Mouse (Mus musculus): ENCODE measurements at regions not wholly inside any gene's neighbourhood (a gene's known extent, or its start where the extent isn't known, plus 50 kb on each side); places are given as distances from the start of the nearest gene placed in this dataset.

DNA sequence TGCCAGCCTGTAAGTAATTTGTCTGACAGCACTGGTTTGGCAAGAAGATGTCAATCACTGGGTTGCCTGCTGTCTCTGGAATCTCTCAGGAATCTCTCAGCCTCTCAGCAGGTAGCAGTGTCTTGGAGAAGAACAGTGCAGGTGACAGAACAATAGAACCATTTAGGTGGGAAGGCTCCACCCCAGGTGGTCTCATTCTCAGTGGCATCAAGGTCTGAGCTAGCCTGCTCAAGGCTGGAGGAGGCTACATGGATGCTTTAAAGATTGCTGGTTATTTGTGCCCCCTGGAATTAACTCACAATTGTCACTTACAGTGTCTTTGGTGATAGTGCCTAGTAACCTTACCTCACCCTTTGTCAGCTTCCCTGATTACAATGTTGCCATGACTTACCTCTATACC, 394.5 kb downstream of the Pdzph1 start:
- Histone ChIP-seq H3K36me3 (ENCODE audit: insufficient read depth, low read length) (no peaks in the 10 kb centered on the region), H3K9ac (ENCODE audit: low read depth, low read length) (no peak overlapping the region), H3K4me2 (ENCODE audit: low read length) (no peak overlapping the region), H3K27ac (no peak overlapping the region), H3K9me3 (replicated peaks; ENCODE audit: low read length) (no peaks in the 10 kb centered on the region), H3K4me1 (replicated peaks; ENCODE audit: insufficient read depth, low read length) (no peaks in the 10 kb centered on the region), H3K27me3 (ENCODE audit: insufficient read depth, low read length) (no peaks in the 10 kb centered on the region), H3K4me3 (replicated peaks; ENCODE audit: low read depth, low read length) (no peak overlapping the region)
- ATAC-seq (replicated peaks; ENCODE audit: low FRiP score, low read depth): no peak
- no peak for TF ChIP-seq CTCF (IDR thresholded peaks at IDR 0.05; ENCODE audit: low read depth)
- no peak for DNase-seq (ENCODE audit: low spot score)

GRCm38 (mm10) chr17:58587946-58588345, 403.2 kb downstream of the Pdzph1 start:
- ATAC-seq (replicated peaks; ENCODE audit: low FRiP score, low read depth) (peak; percentile 25; the same call in 1 of the 2 replicates), DNase-seq (ENCODE audit: low spot score) (peak; percentile 74)
- H3K9ac ChIP-seq (ENCODE audit: low read depth, low read length): no peak overlapping the region
- no peaks in the 10 kb centered on the region for H3K27me3 ChIP-seq (ENCODE audit: insufficient read depth, low read length)
- H3K4me3 ChIP-seq (replicated peaks; ENCODE audit: low read depth, low read length): no peak overlapping the region
- no peaks in the 10 kb centered on the region for H3K36me3 ChIP-seq (ENCODE audit: insufficient read depth, low read length)
- peak; percentile 69 for TF ChIP-seq CTCF (IDR thresholded peaks at IDR 0.05; ENCODE audit: low read depth)
- WGBS: 63% methylated on average over 2 of the region's 2 CpGs
- no peak overlapping the region for H3K27ac ChIP-seq
- no peak overlapping the region for H3K4me2 ChIP-seq (ENCODE audit: low read length)
- no peaks in the 10 kb centered on the region for H3K4me1 ChIP-seq (replicated peaks; ENCODE audit: insufficient read depth, low read length)
- H3K9me3 ChIP-seq (replicated peaks; ENCODE audit: low read length): no peaks in the 10 kb centered on the region

DNA sequence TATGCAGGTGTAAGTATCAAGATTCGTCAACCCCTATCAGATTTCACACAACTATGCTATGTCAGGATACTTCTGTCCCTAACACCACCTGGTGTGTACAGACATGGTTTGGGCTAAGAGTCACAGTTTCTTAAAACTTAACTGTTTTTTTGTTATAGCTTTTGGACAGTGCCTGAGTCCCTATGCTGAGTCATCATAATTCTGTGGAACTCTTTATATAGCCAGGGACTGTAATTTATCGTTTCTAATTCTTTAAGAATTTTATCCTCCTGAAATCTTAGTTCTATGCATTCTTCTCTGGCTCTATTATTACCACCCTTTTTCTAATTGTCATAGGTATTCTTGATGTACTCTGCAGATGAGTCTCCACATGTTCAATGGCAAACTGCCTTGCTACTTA, 418.3 kb downstream of the Pdzph1 start:
- Histone ChIP-seq H3K27ac (no peak overlapping the region), H3K9me3 (replicated peaks; ENCODE audit: low read length) (no peaks in the 10 kb centered on the region), H3K27me3 (ENCODE audit: insufficient read depth, low read length) (no peaks in the 10 kb centered on the region), H3K9ac (ENCODE audit: low read depth, low read length) (no peak overlapping the region), H3K4me3 (replicated peaks; ENCODE audit: low read depth, low read length) (no peak overlapping the region), H3K4me2 (ENCODE audit: low read length) (no peak overlapping the region), H3K4me1 (replicated peaks; ENCODE audit: insufficient read depth, low read length) (no peaks in the 10 kb centered on the region), H3K36me3 (ENCODE audit: insufficient read depth, low read length) (no peaks in the 10 kb centered on the region)
- no peak for DNase-seq (ENCODE audit: low spot score)
- WGBS: 78% methylated on average over 2 of the region's 2 CpGs
- no peak for TF ChIP-seq CTCF (IDR thresholded peaks at IDR 0.05; ENCODE audit: low read depth)
- ATAC-seq (replicated peaks; ENCODE audit: low FRiP score, low read depth): no peak
